Mouse (Mus musculus) olfactory bulb, adult 2 months (tissue): ENCODE results near the gene Hgfac.

Experiments used
- CTCF ChIP-seq: fragments of 200-500 bp; IDR thresholded peaks from 2 replicates; pipeline ENCODE4 v1.5.1; 2012; ENCODE audit warnings: low read depth, mild to moderate bottlenecking, low read length, moderate library complexity; ENCODE audit not compliant: insufficient read depth
- POLR2A ChIP-seq: fragments of 200-500 bp; IDR thresholded peaks from 2 replicates; pipeline ENCODE4 v1.6.1; 2012; ENCODE audit warnings: mild to moderate bottlenecking, low read depth, low read length, moderate library complexity; ENCODE audit not compliant: insufficient read depth

DNA sequence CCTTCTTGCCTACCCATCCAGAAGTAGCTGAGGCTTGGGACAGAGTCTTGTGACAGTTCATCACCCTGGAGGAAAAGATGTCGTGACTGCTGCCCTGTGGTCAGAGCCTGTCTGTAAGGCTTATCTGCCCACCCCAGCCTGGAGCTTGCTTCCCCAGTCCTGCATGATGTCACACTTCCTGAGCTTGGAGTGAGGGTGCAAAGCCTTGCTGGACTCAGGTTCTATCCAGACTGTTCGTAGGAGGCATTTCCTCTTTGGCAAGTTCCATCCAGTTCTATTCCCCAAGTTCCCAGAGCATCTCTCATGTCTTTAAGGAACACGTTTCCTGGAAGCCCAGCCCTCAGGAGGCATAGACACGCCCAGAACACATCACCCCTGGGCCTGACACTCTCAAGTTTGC is 5.5 kb upstream of the Hgfac start:
- TF ChIP-seq CTCF (no peak), POLR2A (no peak)
